Mouse (Mus musculus) intestine, embryonic 14.5 days (tissue): ENCODE data around the gene Olfr733. TPM values are rescaled to one million over a fixed set of nuclear protein-coding genes. Genes with fewer than 3 reads are reported as not detected.

ENCODE experiments used
- ATAC-seq: fragments of 200-750 bp; cut with Nextera tagmentation; replicated peaks from 2 replicates; pipeline ENCODE4 v1.8.0; 2017; ENCODE audit warnings: low read depth, moderate number of reproducible peaks, moderate TSS enrichment, moderate library complexity; ENCODE audit not compliant: low FRiP score, low TSS enrichment
- DNase-seq: peaks from one replicate; pipeline ENCODE4 v3.0.0-alpha.2; 2018; ENCODE audit warnings: low spot score
- H3K27ac ChIP-seq: fragments of 300-500 bp; sonication (generic); 2 replicates; pipeline ENCODE4 v1.5.1; 2014; ENCODE audit warnings: low read depth, mild to moderate bottlenecking, control low read depth
- H3K27me3 ChIP-seq: fragments of 300-500 bp; sonication (generic); replicated peaks from 2 replicates; pipeline ENCODE4 v1.6.1; 2014; ENCODE audit warnings: low read length, control low read depth; ENCODE audit not compliant: control insufficient read depth, insufficient read depth
- H3K36me3 ChIP-seq: fragments of 300-500 bp; sonication (generic); 2 replicates; pipeline ENCODE4 v1.6.1; 2014; ENCODE audit warnings: low read length, control low read depth; ENCODE audit not compliant: control insufficient read depth, insufficient read depth
- H3K4me1 ChIP-seq: fragments of 300-500 bp; sonication (generic); replicated peaks from 2 replicates; pipeline ENCODE4 v1.6.1; 2014; ENCODE audit warnings: low read length, control low read depth, mixed read lengths; ENCODE audit not compliant: control insufficient read depth, insufficient read depth
- H3K4me2 ChIP-seq: fragments of 300-500 bp; sonication (generic); 2 replicates; pipeline ENCODE4 v1.6.1; 2014; ENCODE audit warnings: low read length
- H3K4me3 ChIP-seq: fragments of 300-500 bp; sonication (generic); 2 replicates; pipeline ENCODE4 v1.5.1; 2014; ENCODE audit warnings: low read depth, low read length, control low read depth, mixed read lengths
- H3K9ac ChIP-seq: fragments of 300-500 bp; sonication (generic); 2 replicates; pipeline ENCODE4 v1.6.1; 2014; ENCODE audit warnings: mild to moderate bottlenecking, low read length
- H3K9me3 ChIP-seq: fragments of 300-500 bp; sonication (generic); 2 replicates; pipeline ENCODE4 v1.6.1; 2016; ENCODE audit warnings: low read length, control low read depth; ENCODE audit not compliant: control insufficient read depth
- WGBS: fragments of 180-500 bp; shearing (Covaris S2); extraction: QIAGEN DNeasy Blood & Tissue Kit; methylation state at CpG from one replicate; pipeline ENCODE4 v1.1.7; 2014; 5-methylcytosine and 5-hydroxymethylcytosine counted together
- polyA plus RNA-seq: library from polyadenylated mRNA; unstranded; fragments of >200 nt; fragmentation: Nextera tagmentation; extraction: Ambion mirVana; gene quantifications from 2 replicates; pipeline ENCODE4 v1.2.1, GENCODE M21; 2014

Gene Olfr733
- not detected in 2 replicates for polyA plus RNA-seq

- Histone ChIP-seq H3K4me3 (no peak within 1 kb of the TSS), H3K27ac (no peak within 1 kb of the TSS), H3K9me3 (no peaks in the 10 kb centered on the region), H3K4me2 (no peak within 1 kb of the TSS), H3K9ac (no peak within 1 kb of the TSS), H3K4me1 (no peaks in the 10 kb centered on the region), H3K36me3 (no peaks in the 10 kb centered on the region), H3K27me3 (no peaks in the 10 kb centered on the region)
- DNase-seq (no peak), ATAC-seq (no peak)
Observed at GRCm38 (mm10) chr14:50301422-50301821, at the start of gene Olfr733. Gene Olfr733 (minus strand): TSS chr14:50301522.

GRCm38 (mm10) chr14:50348796-50349195, 47.5 kb upstream of the Olfr733 start, which contains the start of gene Olfr735:
Gene Olfr735 (minus strand): TSS chr14:50348872.
- Histone ChIP-seq H3K27me3 (no peaks in the 10 kb centered on the region), H3K36me3 (no peaks in the 10 kb centered on the region), H3K9me3 (no peaks in the 10 kb centered on the region), H3K9ac (no peak within 1 kb of the TSS), H3K4me3 (no peak within 1 kb of the TSS), H3K4me1 (no peaks in the 10 kb centered on the region), H3K27ac (no peak within 1 kb of the TSS), H3K4me2 (no peak within 1 kb of the TSS)
- DNase-seq (no peak), ATAC-seq (no peak)
- 85% methylated on average over 2 of the region's 2 CpGs for WGBS

GRCm38 (mm10) chr14:50326661-50327060, 25.3 kb upstream of the Olfr733 start, which contains the start of gene Olfr734:
Gene Olfr734 (minus strand): TSS chr14:50326761.
- no peak for ATAC-seq
- no peak within 1 kb of the TSS for H3K4me2 ChIP-seq
- no peaks in the 10 kb centered on the region for H3K4me1 ChIP-seq
- H3K36me3 ChIP-seq = no peaks in the 10 kb centered on the region
- 59% methylated on average over 1 of the region's 1 CpGs for WGBS
- H3K27ac ChIP-seq = no peak within 1 kb of the TSS
- no peaks in the 10 kb centered on the region for H3K9me3 ChIP-seq
- no peak within 1 kb of the TSS for H3K4me3 ChIP-seq
- H3K27me3 ChIP-seq = no peaks in the 10 kb centered on the region
- H3K9ac ChIP-seq = no peak within 1 kb of the TSS
- DNase-seq = no peak

- Histone ChIP-seq H3K4me2 (no peak within 1 kb of the TSS), H3K36me3 (no peaks in the 10 kb centered on the region), H3K27ac (no peak within 1 kb of the TSS), H3K4me1 (no peaks in the 10 kb centered on the region), H3K9ac (no peak within 1 kb of the TSS), H3K9me3 (no peaks in the 10 kb centered on the region), H3K27me3 (no peaks in the 10 kb centered on the region), H3K4me3 (no peak within 1 kb of the TSS)
- WGBS = 90% methylated on average over 1 of the region's 1 CpGs
- DNase-seq = no peak
- ATAC-seq = no peak
Observed at GRCm38 (mm10) chr14:50284106-50284505, 17.2 kb downstream of the Olfr733 start, which contains the start of gene Olfr732. Gene Olfr732 (minus strand): TSS chr14:50284206.

Other genes with a start within 250 kb of the Olfr733 start
- not detected in 2 replicates for gene Olfr726, start 210.6 kb downstream of the Olfr733 start, polyA plus RNA-seq
- gene Olfr727, start 178.3 kb downstream of the Olfr733 start, polyA plus RNA-seq = not detected in 2 replicates
- gene Olfr728, start 158.8 kb downstream of the Olfr733 start, polyA plus RNA-seq = not detected in 2 replicates
- not detected in 2 replicates for gene Olfr729, start 148.6 kb downstream of the Olfr733 start, polyA plus RNA-seq
- gene Olfr730, start 113.3 kb downstream of the Olfr733 start, polyA plus RNA-seq = not detected in 2 replicates
- not detected in 2 replicates for gene Olfr731, start 59.7 kb downstream of the Olfr733 start, polyA plus RNA-seq
- not detected in 2 replicates for gene Olfr732, start 17.3 kb downstream of the Olfr733 start, polyA plus RNA-seq
- not detected in 2 replicates for gene Olfr734, start 25.2 kb upstream of the Olfr733 start, polyA plus RNA-seq
- gene Olfr735, start 47.4 kb upstream of the Olfr733 start, polyA plus RNA-seq = not detected in 2 replicates
- not detected in 2 replicates for gene Tlr11, start 56.4 kb upstream of the Olfr733 start, polyA plus RNA-seq
- gene Olfr736, start 79.6 kb upstream of the Olfr733 start, polyA plus RNA-seq = not detected in 2 replicates
- not detected in 2 replicates for gene Olfr738, start 106.0 kb upstream of the Olfr733 start, polyA plus RNA-seq
- gene Olfr739, start 117.1 kb upstream of the Olfr733 start, polyA plus RNA-seq = not detected in 2 replicates
- gene Olfr740, start 144.0 kb upstream of the Olfr733 start, polyA plus RNA-seq = not detected in 2 replicates
- not detected in 2 replicates for gene Olfr741, start 171.2 kb upstream of the Olfr733 start, polyA plus RNA-seq
- gene Olfr742, start 202.1 kb upstream of the Olfr733 start, polyA plus RNA-seq = not detected in 2 replicates
- gene Olfr743, start 220.3 kb upstream of the Olfr733 start, polyA plus RNA-seq = not detected in 2 replicates